Mouse (Mus musculus) heart, adult 2 months (tissue): Measurements from ENCODE around the gene Atp6v1a.

Experiments
- CTCF ChIP-seq: fragments of 200-600 bp; IDR thresholded peaks from 2 replicates; pipeline ENCODE4 v1.8.1; 2022; ENCODE audit warnings: antibody characterized with exemption, mild to moderate bottlenecking, moderate library complexity
- POLR2A ChIP-seq: fragments of 200-500 bp; IDR thresholded peaks from 2 replicates; pipeline ENCODE4 v1.6.1; 2011; ENCODE audit warnings: mild to moderate bottlenecking, low read depth, low read length, control low read depth; ENCODE audit not compliant: insufficient read depth

DNA sequence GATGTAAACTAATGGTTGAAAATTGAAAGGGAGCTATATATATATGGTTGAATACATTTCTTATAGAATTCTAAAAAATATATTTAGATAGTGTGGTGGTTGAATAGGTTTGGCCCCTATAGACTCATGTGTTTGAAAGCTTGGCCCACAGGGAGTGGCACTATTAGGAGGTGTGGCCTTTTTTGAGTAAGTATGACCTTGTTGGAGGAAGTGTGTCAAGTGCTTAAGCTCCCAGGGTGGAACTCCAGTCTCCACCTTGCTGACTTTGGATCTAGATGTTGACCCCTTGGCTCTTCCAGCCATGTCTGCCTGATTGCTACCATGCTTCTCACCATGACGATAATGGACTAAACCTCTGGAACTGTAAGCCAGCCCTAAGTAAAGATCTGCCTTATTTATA is 43.1 kb upstream of the Atp6v1a start:
- TF ChIP-seq POLR2A (no peak), CTCF (no peak)
